Mouse (Mus musculus): ENCODE results near the gene Gpr3.

Gene Gpr3

DNA sequence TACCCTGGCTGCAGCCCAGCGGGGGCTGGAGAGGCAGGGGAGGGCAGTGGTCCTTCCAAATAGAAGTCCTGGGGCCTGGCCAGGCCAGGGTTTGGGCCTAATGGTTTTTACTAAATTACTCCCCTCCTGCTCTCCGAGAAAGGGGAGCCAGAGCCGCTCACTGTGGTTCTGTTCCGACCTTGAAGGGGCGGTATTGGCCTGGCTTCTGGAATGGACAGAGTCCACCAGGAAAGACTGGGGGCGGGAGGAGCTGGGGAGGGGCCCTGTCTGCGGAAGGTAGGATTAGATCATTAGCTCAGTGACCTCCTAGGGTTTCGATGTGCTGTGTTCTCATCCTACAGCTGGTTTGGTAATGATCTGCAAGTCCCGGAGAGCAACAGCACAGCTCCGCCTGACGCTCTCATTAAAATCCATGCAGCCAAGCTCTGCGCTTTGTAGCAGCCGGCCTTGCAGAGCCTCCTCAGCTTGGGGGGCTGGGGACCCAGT, 14.5 kb downstream of the Gpr3 start:
- no peak for DNase-seq

GRCm38 (mm10) chr4:133197355-133197754, 15.0 kb downstream of the Gpr3 start:
- DNase-seq, result no peak

GRCm38 (mm10) chr4:133196852-133197251, 15.5 kb downstream of the Gpr3 start:
- no peak for DNase-seq

- DNase-seq, result no peak
These were observed 16.2 kb downstream of the Gpr3 start for GRCm38 (mm10) chr4:133196136-133196535.

DNA sequence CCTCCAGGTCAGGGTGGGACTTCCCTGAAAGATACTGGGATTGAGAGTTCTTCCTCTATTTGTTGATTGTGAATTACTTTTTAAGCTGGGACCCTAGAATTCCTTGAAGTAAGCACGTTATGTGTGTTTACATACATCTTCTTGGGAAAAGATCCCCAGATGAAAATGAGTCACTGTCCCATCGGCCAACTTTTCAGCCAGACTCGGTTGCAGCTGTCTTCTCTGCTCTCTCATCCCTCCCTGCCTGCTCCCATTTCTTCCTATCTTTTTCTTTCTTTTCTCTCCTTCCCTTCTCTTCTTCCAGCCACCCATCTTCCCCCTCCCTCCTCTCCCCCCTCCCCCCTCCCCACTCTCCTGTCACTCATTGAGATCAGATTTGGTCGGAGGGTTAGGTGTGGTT, 17.3 kb downstream of the Gpr3 start:
- no peak for DNase-seq

DNA sequence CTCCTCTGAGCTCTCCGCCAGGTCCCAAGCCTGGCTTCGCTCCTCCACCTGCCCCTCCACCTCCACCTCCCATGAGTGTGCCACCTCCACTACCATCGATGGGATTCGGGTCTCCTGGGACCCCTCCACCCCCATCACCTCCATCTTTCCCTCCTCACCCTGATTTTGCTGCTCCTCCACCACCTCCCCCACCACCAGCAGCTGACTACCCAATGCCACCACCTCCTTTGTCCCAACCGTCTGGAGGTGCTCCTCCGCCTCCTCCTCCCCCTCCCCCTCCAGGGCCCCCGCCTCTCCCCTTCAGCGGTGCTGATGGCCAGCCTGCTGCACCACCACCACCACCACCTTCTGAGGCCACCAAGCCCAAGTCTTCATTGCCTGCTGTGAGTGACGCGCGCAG, 17.9 kb downstream of the Gpr3 start:
- no peak for DNase-seq

DNA sequence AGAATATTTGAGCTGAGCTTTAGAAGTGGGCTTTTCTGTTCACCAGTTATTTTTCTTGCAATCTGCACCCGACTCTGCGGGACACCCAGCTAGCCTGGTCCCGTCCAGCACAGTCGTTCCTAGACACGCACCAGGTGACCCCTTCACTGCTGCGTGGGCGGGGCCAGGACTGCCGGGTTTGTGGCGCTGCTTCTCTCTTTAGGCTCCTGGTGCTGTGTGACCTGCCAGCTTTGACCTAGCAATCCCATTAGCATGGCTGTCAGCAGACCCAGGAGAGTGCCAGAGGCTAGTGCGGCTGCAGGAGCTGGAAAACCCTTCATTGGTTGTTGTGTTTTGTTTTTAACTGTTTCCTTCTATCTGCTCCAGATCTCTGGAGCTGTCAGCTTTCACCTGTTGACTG, 22.9 kb downstream of the Gpr3 start:
- no peak for DNase-seq

GRCm38 (mm10) chr4:133186856-133187255, 25.5 kb downstream of the Gpr3 start:
- DNase-seq, result no peak

DNA sequence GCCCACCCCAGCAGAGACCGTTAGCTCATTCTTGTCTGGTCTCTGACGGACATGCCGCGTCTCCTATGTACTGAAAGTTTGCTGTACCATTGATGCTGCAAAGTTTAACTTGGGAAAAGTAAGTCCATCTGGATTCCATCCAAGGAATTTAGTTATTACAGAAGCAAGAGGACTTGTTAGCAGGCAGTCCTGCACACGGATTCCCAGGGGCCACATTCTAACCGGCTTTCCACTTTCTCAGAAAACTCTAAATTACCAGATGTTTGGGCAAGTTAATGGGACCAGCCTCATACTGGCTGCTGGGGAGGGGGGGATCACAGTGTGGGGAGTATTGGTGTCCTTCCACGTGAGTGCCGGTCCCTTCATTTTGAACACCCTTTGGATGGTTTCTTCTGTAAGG, 26.4 kb downstream of the Gpr3 start:
- DNase-seq, result no peak

GRCm38 (mm10) chr4:133184898-133185665, 27.3 kb downstream of the Gpr3 start:
- DNase-seq, result no peak

DNA sequence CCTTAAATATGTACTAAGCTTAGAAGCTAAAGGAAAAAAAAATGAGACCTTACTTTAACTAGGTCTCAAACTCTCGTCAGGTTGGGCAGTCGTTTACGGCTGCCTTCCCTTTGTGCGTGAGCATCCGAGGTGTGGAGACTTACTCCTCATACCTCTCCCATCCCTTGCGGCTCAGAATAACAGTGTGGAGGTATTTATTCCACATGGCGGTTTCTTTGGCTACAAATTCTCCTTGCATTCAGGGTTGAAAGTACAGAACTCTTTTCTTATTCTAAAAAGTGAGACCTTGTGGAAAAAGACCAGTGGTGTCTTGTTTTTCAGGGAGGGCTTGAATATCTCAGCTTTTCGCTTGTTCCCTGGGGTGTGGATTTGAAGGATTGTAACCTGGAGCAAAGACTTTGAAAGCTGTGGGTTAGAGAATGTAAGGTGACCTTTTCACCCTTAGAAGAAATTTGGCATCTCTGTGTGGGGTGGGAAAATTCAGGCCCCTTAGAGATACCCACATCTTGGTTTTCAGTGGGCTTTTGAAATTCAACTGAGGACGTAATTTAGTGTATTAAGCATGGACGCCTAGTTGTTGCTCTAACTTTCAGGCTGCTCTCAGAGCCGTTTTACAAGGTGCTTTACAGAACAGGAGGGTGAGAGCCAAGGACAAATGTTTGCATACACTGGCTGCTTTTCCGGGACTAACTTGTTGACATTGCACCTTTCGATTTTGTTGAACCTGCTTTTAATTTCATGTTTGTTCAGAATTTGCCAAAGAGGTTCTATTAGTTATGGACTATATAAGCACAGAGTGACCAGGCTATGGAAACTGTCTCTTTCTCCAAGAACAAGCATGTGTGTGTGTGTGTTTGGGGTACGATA, 28.1 kb downstream of the Gpr3 start:
- DNase-seq, result no peak

GRCm38 (mm10) chr4:133182439-133183033, 29.8 kb downstream of the Gpr3 start:
- DNase-seq, result no peak

GRCm38 (mm10) chr4:133179258-133179657, 33.1 kb downstream of the Gpr3 start:
- no peak for DNase-seq

DNA sequence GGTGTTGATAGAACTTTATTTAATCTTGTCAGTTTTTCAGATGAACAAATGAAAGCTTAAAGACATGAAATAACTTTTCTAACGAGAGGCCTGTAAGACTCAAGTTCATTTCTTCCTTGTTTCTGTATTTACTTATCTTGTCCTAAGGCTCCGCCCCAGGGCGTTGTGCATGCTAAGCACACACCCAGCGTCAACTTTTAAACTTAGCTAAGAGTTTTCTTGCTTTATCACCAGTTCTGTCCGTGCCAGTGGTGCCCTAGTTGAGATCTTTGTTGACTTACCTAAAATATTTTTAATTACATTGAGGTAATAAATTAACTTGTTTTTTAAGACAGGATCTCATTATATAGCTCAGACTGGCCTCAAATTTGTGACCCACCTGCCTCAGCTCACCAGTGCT, 34.0 kb downstream of the Gpr3 start:
- DNase-seq, result no peak

DNA sequence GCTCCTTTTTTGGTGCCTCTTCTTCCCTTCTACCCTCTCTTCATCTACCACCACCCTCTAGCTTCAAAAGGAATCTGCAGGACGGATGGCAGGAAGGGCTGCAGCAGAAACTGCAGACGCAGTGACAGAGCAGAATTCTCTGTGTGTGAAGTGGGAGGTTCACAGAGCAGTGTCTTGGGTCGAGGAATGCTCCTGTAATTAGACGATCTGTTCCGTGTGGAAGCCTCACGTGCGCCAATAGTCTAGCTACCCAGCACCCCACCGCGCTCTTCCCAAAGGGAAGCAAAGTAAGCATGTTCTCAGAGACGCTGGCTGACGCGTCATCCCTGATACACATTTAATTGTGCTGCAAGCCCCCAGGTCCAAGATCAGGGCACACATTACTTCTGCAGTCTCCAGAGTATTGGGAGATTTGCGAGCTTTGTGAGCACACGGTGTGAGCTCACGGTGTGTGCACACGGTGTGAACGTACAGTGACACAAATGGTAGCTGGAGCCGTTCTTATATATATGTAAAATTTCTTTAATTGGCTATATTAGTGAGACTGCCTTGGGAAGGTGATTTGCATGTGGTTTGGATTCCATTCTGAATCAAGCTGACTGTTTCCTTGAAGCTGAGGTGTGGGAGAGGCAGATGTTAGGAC, 35.5 kb downstream of the Gpr3 start:
- no peak for DNase-seq

DNA sequence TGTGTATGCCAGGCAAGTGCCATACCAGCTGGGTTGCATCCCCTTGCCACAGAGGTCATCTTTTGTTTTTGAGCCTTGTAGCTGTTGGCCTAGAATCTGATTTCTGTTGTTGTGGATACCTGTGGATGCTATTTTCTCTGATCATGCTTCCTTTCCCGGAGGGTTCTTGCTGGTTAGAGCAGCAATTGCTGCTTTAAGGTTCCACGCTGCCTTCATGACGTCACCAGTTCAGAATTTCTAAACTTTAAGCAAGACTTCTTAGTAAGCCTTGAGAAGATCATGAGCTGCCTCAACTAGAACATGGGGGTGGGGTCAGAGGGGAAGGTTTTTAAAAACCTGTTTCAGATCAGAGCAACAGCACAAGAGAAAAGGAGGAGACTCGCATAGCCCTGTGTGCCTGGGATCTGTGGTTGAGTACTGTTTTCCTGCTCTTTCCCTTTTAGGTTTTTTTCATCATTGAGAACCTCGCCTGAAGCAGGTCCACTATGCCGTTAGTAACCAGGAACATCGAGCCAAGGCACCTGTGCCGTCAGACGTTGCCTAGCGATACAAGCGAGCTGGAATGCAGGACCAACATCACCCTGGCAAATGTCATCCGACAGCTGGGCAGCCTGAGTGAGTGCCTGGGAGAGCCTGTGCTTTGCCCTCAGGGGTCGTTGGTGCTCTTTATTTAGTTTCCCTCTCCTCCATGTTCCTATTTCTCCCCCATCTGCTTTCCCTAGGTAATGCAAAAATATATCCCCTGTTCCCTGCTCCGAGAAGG, 36.2 kb downstream of the Gpr3 start:
- peak; percentile 32 to 35 for DNase-seq

DNA sequence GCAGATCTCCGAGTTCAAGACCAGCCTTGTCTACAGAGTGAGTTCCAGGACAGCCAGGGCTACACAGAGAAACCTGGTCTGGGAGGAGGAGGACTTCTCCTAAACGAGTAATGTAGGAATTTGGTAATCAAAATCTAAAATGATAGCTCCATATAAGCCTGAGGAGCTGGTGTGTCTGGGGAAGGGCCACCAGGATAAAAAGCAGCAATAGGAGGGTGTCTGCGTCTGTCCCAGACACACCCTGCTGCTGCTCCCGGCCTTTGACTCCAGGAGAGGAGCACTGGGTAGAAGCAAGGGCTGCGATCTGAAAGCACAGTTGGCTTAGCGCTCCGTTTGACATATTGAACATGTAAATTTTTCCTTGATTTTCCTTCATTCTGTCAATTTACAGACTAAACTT, 37.1 kb downstream of the Gpr3 start:
- DNase-seq, result no peak

GRCm38 (mm10) chr4:133174361-133174760, 38.0 kb downstream of the Gpr3 start:
- DNase-seq, result no peak

DNA sequence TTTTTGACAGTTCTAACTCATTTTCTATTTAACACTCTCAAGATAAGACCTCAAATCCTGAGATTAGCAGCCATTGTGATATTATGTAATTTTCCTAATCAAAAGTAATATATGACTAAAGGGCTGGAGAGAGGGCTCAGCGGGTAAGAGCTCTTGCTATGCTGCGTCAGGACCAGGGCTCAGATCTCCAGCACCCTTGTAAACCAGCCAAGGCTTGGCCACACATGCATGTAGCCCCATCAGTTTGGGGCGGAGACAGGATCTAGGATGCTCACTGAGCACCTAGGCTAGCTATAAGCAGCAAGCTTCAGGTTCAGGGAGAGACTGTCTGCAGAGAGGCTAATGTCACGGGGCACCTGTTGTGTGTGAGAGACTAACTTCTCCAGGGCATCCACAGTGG, 39.9 kb downstream of the Gpr3 start:
- no peak for DNase-seq

DNA sequence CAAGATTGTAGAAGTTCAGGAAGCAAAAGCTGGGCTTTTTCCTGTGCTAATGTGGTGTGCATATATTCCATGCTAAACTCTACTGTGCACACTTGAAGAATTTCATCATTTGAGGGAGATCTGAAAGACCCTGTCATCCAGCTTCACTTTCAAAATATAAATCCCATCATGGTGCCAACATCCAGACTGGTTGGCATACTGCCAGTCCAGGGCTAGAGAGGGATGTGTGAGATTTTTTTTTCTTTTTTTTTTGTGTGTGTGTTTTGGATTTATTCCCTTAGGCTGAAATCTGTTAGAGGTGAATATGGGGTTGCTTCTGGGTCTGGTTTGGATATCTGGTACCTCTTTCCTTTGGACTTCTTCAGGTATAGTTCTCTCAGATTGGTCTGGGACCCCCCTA, 41.7 kb downstream of the Gpr3 start:
- DNase-seq, result no peak

DNA sequence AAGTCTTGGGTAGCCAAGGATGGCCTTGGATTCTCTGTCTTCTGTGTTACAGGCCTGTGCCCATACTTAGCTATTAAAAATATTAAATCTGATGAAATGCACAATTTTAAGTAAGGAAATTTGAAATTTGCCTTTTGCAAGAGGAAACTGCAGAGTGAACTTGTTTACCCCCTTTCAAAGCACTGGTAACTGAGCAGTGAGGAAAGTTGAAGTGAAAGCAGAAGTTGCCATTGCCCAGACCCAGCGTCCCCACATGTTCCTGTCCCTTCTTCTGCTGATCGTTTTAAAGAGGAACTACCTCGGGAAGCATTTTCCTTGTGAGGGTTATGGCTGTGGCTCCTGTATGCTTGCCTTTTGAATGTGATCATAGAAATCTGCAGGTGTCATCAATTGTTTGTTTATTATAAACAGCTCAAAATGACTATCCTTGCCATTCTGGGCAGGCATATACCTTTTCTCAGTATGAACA, 42.2 kb downstream of the Gpr3 start:
- DNase-seq, result no peak
